Mouse (Mus musculus): ENCODE measurements around the gene Tshr.

Gene Tshr

DNA sequence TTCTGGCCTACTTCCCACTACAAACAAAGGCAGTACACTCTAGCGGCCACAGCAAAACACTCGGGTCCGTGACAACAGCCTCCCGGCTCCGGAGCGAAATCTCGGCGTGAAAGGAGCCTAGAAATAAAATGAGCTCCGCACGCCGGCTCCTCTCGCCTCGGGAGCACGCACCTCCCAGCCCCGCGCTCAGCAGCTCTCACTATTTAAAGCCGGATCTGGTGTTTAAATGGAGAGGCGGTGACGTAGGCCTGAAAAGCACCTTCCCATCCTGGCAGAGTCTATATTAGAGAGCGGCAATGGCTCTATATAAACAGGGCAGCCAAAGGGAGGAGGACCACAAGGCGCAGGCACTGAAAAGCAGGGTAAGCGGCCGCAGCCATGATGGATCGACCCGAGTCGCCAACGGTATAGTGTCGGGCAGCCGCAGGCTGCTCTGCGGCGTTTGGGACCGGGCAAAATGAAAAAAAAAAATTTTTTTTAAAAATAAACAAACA, 203.9 kb downstream of the Tshr start:
- DNase-seq (ENCODE audit: low spot score) = peak; percentile 90

DNA sequence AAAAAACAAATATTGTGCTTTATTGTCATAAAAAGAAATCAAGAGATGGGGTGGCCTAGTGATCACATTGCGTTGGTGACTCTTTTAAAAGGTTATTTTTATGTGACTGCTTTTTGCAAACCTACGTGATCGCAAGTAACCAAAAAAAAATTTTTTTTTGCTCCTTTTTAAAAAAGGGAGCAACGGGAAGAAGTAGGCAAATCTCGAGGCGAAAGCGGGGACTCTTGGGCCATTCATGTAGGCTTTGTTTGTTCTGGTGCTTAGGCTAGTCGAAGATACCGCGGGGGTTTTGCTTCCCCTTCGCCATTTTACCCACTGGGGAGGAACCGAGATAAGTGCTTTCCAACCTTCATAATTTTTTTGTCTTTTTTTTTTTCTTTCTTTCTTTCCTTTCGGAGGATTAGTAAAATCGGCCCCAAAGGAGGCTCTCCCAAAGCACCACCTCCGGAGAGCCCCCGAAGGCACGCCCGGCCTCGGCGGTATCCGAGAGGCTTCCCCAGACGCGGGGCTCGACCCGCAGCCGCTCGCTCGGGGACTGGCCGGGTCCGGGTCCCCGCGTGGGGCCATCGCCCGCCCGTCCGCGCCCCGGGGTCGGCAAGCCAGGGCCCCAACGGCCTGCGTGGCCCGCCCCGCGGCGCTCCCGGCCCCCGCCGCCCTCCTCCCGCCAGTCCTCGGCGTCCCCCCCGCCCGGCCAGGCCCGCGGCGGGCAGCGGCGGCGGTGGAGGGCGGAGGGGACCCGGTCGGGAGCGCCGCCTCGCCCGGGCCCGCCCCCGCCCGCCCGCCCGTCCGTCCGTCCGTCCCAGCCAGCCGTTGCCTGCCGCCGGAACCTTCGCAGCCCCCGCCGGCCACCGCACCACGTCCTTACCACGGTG, 204.5 kb downstream of the Tshr start:
- DNase-seq (ENCODE audit: low spot score) = peak; percentile 76

DNA sequence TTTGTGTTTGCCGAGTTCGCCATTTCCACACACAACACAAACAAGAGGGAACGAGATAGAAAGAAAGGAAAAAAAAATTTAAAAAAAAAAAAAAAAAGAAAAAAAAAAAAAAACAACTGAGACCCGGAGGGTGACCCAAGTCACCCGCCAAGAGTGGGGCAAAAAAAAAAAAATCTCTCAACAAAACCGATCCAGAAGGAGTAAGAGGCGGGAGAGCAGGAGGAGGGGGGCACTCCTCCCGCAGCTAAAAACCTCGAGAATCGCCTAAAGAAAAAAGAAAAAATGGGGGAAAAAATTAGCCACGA, 205.1 kb downstream of the Tshr start:
- DNase-seq (ENCODE audit: low spot score) = no peak

DNA sequence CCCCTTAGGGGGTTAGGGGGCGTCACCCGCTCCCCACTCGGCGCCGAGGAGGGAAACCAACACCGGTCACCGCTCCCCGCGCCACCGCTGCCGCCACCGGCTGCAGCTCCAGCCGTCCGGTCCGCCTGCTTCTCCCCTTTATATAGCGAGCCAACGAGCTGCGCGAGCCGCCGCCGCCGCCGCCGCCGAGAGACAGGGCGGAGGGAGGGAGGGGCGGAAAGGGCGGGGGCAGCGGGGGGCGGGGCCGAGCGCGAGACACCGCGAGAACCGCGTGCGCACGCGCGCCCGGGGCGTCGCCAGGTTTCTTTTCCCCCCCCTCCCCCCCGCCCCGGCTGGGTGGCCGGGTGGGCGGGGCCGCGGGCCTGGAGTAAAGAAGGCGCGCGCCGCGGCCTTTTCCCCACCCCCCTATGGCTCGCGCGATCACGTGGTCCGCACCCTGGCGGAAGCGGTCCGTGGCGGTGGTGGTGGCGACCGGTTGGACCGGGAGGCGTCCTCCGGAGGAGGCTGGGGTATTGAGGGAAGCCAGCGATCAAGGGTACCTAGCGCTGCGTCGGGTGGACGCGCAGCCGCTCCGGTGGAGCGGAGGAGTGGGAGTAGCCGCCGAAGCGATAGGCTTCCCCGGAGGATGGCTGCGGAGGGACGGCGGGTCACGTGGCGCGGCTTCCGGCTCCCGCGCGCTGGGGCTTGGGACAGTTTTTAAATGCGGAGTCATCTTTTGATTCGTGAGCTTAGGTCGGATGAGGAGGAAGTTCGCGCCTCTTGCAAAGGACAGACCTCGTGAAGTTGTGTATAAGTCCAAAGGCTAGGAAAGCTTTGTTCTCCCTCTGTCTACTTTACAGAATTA, 205.7 kb downstream of the Tshr start, which contains the start of gene Gtf2a1:
Gene Gtf2a1, minus strand, starts transcription at position 641 of the 844 bp plus-strand sequence.
- DNase-seq (ENCODE audit: low spot score) = peak; percentile 98

DNA sequence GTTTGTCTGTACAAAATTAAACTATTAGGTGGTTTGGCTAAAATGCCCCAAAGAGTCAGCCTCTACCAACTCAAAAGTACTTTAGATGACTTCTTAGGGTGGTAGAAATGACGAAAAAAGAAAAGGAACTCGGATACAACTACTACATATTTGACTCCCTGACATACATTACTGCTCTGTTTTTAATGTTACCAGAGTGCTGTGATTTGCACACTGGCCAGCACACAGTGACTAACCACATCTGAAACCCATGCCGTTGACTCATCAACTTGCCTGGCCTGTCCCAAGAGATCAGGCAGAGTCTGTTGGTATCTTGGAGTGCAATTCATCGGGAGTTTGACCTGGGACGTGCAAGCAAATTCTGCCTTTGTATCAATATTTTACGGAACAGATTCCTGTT, 206.4 kb downstream of the Tshr start:
- DNase-seq (ENCODE audit: low spot score) = no peak

DNA sequence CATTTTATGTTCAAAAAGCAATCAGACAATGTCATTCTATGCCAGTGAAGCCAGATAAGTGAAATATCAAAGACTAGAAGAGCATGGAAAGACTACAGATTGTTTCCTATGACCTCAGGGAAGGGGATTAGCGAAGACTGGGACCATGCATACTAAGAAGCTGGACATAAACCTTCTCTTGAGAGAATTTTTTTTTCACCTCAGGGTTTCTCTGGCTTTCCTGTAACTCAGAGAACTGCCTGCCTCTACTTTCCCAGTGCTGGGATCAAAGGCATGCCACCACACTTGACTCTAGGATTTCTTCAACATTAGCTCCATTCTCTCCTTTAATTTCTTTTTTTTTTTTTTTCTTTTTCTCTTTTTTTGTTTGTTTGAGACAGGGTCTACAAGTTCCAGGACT, 206.8 kb downstream of the Tshr start:
- no peak for DNase-seq (ENCODE audit: low spot score)

DNA sequence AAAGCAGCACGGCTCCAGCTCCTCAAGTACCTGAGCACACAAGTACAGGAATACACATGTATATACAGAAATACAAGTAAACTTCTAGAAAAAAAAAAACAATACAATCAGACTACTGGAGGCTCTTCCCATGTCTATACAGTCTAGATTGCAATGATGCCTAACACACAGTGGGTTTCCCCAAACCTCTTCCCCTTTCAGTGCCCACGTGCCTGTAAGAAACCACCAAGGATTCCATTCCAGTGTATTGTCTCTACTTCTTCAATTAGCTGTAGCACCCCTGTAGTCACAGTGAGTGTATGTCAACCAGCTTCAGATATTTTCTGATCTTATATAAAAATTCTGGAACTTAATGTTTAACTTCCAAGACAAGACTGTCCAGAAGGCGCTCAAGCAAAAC, 207.8 kb downstream of the Tshr start:
- no peak for DNase-seq (ENCODE audit: low spot score)

Data from testis, postnatal 10 days (tissue).